ENCODE assay signal across 8 mouse cellular contexts in the genomic region with DNA sequence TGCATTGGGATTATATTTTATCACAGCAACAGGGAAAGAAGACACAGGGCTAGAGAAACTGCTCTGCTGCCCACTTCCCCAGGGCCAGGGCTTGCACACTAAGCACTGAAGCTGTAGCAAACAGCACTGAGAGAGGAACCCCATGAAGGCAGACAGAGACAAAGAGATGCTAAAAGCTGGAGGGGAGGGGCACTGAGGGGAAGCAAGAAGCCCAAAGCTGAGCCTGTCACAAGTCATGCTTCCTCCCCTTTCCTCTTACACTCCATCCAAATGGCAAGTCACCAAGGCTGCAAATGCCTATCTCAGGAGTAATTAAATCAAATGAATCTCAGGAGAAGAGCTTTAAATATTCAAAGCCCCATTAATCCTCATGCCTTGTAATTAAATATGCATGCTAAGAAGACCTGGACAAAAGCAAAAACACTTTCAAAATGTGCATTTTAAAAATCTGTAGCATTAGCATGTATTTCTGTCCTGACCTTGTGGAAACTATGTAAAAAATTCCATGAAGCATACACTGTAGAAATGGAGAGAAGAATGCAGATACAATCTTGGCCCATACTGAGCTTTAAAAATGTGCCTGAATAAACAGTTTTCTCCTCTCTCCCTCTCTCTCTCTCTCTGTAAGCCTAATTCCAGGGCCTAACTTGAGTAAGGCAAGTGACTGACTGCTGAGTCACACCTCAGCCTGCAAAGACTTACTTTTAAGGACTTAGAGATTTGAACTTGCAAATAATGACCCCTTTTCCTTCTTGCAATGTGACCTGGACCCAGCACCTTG.
DNase-seq lines count a peak whose midpoint lies in the region; ATAC-seq lines count a peak whose summit lies in the region.

No protein-coding gene starts in this region.

- H3K27ac ChIP-seq in heart, embryonic 12.5 days (ENCODE audit: poor library complexity, severe bottlenecking), result peak overlapping the region; percentile 67
- H3K27ac ChIP-seq in forebrain, embryonic 15.5 days (replicated peaks), result peak overlapping the region; percentile 95
- H3K27ac ChIP-seq in liver, embryonic 16.5 days (ENCODE audit: low read length), result peak overlapping the region; percentile 59

- no peak overlapping the region for H3K4me2 ChIP-seq in heart, embryonic 12.5 days
- no peak overlapping the region for H3K4me2 ChIP-seq in forebrain, embryonic 15.5 days (replicated peaks)
- no peak overlapping the region for H3K4me2 ChIP-seq in liver, embryonic 16.5 days (ENCODE audit: low read depth, low read length)

- no peak for DNase-seq in heart, postnatal 4 days
- peak; percentile 65 for DNase-seq in 416B (ENCODE audit: low read depth)
- no peak for DNase-seq in right cerebral cortex, postnatal 25 days
- no peak for DNase-seq in adrenal gland, postnatal 36 days
- no peak for DNase-seq in left cerebral cortex, adult 8-10 months (ENCODE audit: low spot score in 2 of 2)

- peaks cover 20% of the 10 kb centered on the region for H3K36me3 ChIP-seq in heart, embryonic 12.5 days
- no peaks in the 10 kb centered on the region for H3K36me3 ChIP-seq in forebrain, embryonic 15.5 days
- no peaks in the 10 kb centered on the region; the same call in 1 of the 2 replicates for H3K36me3 ChIP-seq in liver, embryonic 16.5 days (ENCODE audit: control insufficient read depth, insufficient read depth)

- H3K27me3 ChIP-seq in heart, embryonic 12.5 days (replicated peaks), result no peaks in the 10 kb centered on the region
- H3K27me3 ChIP-seq in forebrain, embryonic 15.5 days, result no peaks in the 10 kb centered on the region
- no peaks in the 10 kb centered on the region for H3K27me3 ChIP-seq in liver, embryonic 16.5 days (ENCODE audit: control insufficient read depth, insufficient read depth, low read depth, low read length)

- peaks cover 72% of the 10 kb centered on the region for H3K4me1 ChIP-seq in heart, embryonic 12.5 days (replicated peaks)
- peaks cover 32% of the 10 kb centered on the region for H3K4me1 ChIP-seq in forebrain, embryonic 15.5 days
- peaks cover 37% of the 10 kb centered on the region for H3K4me1 ChIP-seq in liver, embryonic 16.5 days (ENCODE audit: control insufficient read depth, low read depth, low read length)

- H3K9ac ChIP-seq in heart, embryonic 12.5 days, result 0 out of 2 replicates have a peak overlapping the region, but pooled peaks have one; percentile 32
- no peak overlapping the region; the same call in 1 of the 2 replicates for H3K9ac ChIP-seq in forebrain, embryonic 15.5 days (replicated peaks)
- no peak overlapping the region for H3K9ac ChIP-seq in liver, embryonic 16.5 days (ENCODE audit: low read depth, low read length)

- no peak for ATAC-seq in heart, embryonic 12.5 days (ENCODE audit: insufficient number of reproducible peaks, low FRiP score)
- ATAC-seq in forebrain, embryonic 15.5 days (replicated peaks), result peak; percentile 82
- no peak for ATAC-seq in liver, embryonic 16.5 days (ENCODE audit: low read depth)

- no peak overlapping the region for H3K4me3 ChIP-seq in heart, embryonic 12.5 days
- H3K4me3 ChIP-seq in forebrain, embryonic 15.5 days, result no peak overlapping the region
- H3K4me3 ChIP-seq in liver, embryonic 16.5 days (ENCODE audit: low read depth, low read length), result no peak overlapping the region

- H3K9me3 ChIP-seq in heart, embryonic 12.5 days (replicated peaks), result no peaks in the 10 kb centered on the region
- H3K9me3 ChIP-seq in forebrain, embryonic 15.5 days, result no peaks in the 10 kb centered on the region
- no peaks in the 10 kb centered on the region for H3K9me3 ChIP-seq in liver, embryonic 16.5 days (replicated peaks; ENCODE audit: control insufficient read depth, low read length)
